Mouse (Mus musculus): ENCODE measurements around the gene Ybx1.

GRCm38 (mm10) chr4:119245556-119245955 is 48.8 kb downstream of the Ybx1 start:
- no peak for TF ChIP-seq CTCF (IDR thresholded peaks at IDR 0.05; ENCODE audit: control insufficient read depth, insufficient read depth, insufficient replicate concordance, low read depth, low read length)
- no peak for TF ChIP-seq POLR2A (IDR thresholded peaks at IDR 0.05; ENCODE audit: control insufficient read depth, low read depth, low read length)
